Mouse (Mus musculus) 3134 (cell line): ENCODE results near the gene Slc4a8.

Experiments
- DNase-seq: peaks from one replicate; pipeline ENCODE4 v3.0.0-alpha.2; 2011; ENCODE audit warnings: low spot score; ENCODE audit not compliant: insufficient read length; ENCODE audit errors: extremely low read depth

Gene Slc4a8

GRCm38 (mm10) chr15:100825249-100825856, 63.8 kb downstream of the Slc4a8 start:
- no peak for DNase-seq

GRCm38 (mm10) chr15:100826076-100826475, 64.5 kb downstream of the Slc4a8 start:
- no peak for DNase-seq

- no peak for DNase-seq
Measured at GRCm38 (mm10) chr15:100829775-100830174, 68.2 kb downstream of the Slc4a8 start.

- no peak for DNase-seq
Measured at GRCm38 (mm10) chr15:100830682-100831081, 69.1 kb downstream of the Slc4a8 start.

- DNase-seq = no peak
Measured at GRCm38 (mm10) chr15:100832144-100832543, 70.6 kb downstream of the Slc4a8 start.

GRCm38 (mm10) chr15:100832784-100833183, 71.2 kb downstream of the Slc4a8 start:
- no peak for DNase-seq

- no peak for DNase-seq
Measured at GRCm38 (mm10) chr15:100836729-100837128, 75.2 kb downstream of the Slc4a8 start.

GRCm38 (mm10) chr15:100838607-100839207, 77.2 kb downstream of the Slc4a8 start:
- DNase-seq = no peak

GRCm38 (mm10) chr15:100844336-100844735, 82.8 kb downstream of the Slc4a8 start:
- DNase-seq = no peak

- no peak for DNase-seq
Measured at GRCm38 (mm10) chr15:100845049-100845879, 83.7 kb downstream of the Slc4a8 start.

GRCm38 (mm10) chr15:100847193-100847592, 85.6 kb downstream of the Slc4a8 start:
- no peak for DNase-seq

- no peak for DNase-seq
Measured at GRCm38 (mm10) chr15:100857586-100857985, 96.0 kb downstream of the Slc4a8 start.

GRCm38 (mm10) chr15:100860856-100861255, 99.3 kb downstream of the Slc4a8 start:
- no peak for DNase-seq

GRCm38 (mm10) chr15:100865556-100865955, 104.0 kb downstream of the Slc4a8 start:
- no peak for DNase-seq

- DNase-seq = no peak
Measured at GRCm38 (mm10) chr15:100869558-100869957, 108.0 kb downstream of the Slc4a8 start, which contains the start of gene Scn8a. TSS of gene Scn8a (plus strand) at chr15:100869858.

GRCm38 (mm10) chr15:100870001-100870774, 108.6 kb downstream of the Slc4a8 start:
- DNase-seq = no peak

- no peak for DNase-seq
Measured at GRCm38 (mm10) chr15:100870775-100871106, 109.2 kb downstream of the Slc4a8 start.

- DNase-seq = no peak
Measured at GRCm38 (mm10) chr15:100871107-100872011, 109.8 kb downstream of the Slc4a8 start.

GRCm38 (mm10) chr15:100873155-100873554, 111.6 kb downstream of the Slc4a8 start:
- DNase-seq = no peak
